Mouse (Mus musculus) v-Abl transformed pro-B cells (cell line): ENCODE data around the gene Siae.

Experiments used
- in situ Hi-C, 2 experiments: fragments of 400-800 bp; cut with MboI; formaldehyde crosslinking; loops; one replicate each; pipeline ENCODE4 v1.15.1; 2025; ENCODE audit not compliant: unreplicated experiment in 2 of 2

The Siae gene

DNA sequence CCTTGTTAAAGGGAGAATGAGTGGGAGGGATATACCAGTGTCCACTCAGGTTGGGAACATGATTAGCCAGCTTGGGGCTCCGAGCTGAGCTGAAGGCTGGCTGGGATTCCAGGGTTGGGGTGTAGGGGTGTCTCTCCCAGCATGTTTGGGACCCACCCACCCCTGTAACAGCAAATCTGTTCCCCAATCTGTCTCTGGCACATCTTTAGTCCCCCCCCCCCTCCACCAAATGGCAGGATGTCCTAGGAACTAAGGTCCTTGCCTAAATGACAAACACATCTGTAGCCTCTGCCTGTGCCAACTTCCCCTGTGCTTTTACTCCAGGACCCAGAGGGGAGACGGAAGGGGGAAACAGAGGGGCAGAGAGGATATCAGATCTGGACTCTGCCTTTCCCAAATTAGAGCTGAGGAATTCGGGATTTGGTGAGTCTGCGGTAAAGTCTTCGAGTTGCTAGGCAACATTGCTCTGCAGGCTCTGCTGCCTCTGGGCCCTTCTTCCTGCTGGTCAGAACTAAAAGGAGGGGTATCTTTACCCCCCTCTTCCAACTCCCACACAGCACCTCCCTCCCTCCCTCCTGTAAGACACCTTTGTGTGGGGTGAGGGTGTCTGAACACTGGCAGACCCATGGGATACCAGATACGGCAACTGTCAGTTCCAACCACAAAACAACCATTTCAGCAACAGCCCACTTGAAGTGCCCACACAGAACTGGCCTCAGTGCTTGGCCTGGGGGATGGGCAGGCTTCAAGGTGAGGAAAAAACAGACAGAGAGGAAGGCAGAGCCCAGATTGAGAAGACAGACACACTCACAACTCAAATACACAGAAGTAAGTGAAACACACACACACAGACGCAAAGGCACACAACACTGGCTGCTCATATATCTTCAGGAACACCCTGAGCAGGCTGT, at the start of gene Siae:
Gene Siae (plus strand): TSS at position 861 of the 911 bp plus-strand sequence.
- in situ Hi-C loops: no loop called here

DNA sequence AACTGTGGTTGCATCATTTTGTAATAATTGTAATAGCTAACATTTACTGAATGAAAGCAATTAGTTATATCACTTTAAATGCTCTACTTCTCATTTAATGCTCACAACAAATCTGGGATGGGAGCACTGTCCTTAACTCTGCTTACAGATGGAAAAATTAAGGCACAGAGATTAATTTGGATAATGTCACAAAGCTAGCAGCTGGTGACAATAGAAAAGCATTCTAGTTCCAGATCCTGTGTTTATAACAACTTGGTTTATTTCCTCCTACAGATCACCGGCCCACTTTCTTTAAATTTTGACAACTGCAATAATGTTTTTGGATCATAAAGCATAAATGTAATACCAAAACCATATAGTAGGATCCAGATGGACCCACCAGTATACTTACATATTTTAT, 49.5 kb upstream of the Siae start:
- in situ Hi-C loops: no loop called here

DNA sequence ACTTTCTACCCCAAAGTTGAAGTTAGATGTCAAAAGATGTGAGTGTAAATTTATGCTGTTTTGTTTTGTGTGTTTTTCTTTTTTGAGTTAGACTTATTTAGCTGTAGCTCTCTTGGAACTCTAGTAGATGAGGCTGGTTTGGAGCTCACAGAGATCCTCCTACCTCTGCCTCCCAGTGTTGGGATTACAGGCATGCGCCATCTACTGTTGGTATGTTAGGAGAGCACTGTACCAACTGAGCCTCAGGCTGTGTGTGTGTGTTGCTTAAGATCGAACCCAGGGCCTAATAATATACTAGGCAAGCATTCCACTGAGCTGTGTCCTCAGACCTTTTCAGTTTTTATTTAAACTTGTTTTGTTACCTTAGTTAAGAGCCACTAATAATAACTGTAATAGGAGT, 43.4 kb upstream of the Siae start:
- in situ Hi-C loops: no loop called here

DNA sequence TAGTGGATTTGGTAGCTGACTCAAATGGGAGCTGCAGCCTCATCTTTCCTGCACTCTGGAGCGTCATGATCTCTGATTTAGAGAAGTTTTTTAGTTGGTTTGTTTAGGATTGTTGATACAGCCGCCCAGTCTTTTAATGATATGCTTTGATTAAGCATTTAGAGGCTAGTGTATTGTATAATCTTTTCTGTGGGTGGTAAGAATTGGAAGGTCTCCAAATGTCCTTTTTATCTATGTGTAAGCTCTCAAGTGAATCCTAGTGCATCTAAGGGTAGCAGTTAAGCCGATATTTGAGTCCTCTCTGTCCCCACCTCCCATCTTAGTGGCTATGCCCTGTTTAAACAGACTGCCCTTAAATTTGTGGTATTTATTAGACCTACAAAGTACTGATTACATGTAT, 41.0 kb upstream of the Siae start:
- in situ Hi-C loops: no loop called here

DNA sequence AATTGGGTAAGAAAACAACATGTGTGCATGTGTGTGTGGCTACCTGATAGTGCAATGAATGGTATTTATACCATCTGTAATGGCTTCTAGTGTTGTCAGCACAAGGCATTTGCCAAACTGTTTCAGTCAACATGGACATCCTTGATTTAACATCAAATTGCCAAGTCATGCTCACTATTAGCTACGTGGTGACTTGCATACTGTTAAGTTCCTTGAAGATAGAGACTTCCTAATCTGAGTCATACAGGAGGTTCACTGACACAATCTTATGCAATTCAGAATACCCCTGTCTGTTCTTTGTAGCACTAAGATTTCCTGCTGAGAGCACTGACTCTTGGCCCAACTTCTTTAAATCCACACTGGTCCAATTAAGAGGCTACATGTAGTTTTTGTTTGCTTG, 38.0 kb upstream of the Siae start:
- in situ Hi-C loops: no loop called here

DNA sequence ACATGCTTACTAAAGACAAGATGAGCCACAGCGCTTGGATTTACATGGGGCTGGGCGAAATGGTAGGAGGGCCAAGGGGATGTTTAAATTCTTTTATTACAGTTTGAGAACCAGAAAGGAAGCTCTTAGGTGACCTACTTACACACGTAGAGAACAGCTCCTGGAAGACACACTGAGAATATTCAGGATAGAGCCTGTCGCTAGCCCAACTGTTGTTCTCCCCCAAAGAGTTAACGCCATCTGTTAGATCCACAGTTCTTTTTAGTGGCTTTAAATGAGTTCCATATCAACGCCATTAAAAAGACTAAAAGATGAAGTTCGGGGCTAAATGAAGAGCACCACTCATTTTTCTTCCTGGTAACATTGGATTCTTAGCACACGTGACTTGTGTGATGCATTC, 36.5 kb upstream of the Siae start:
- in situ Hi-C loops: no loop called here

DNA sequence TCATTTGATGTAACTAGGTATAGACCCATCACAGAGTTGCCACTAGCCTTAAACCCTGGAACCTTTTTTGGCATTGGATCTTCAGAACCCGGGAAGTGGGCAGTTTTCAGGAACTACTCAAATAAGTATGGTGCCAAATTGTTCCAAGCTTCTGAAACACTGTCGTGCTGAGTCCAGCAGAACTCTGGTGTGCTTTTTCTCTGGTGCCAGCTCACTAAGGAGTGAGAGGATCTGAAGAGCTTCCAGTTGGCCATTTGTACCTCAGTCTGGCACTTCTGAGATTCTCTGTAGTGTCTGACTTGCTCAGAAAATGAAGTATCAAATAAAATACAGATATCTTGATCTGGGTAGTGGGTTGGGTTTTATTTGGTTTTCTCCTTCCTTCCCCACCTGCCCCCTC, 35.5 kb upstream of the Siae start:
- in situ Hi-C loops: no loop called here

DNA sequence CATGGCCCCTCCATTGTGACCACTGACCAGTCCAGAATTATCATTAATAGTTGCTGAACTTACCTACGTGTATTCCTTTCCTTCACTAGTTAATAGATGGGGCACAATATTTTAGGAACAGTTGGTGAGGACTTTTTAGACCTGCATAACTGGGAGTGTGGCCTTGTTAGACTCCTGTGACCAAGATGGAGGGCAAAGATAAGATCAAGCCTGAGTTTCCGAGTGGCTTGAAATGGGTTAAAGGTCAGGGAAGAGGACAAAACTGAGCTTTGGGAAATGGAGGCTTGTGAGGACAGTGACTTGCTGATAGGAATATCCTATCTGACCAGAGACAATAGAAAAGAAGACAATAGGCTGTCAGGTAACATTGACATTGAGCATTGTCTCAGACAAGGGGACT, 30.0 kb upstream of the Siae start:
- in situ Hi-C loops: no loop called here

DNA sequence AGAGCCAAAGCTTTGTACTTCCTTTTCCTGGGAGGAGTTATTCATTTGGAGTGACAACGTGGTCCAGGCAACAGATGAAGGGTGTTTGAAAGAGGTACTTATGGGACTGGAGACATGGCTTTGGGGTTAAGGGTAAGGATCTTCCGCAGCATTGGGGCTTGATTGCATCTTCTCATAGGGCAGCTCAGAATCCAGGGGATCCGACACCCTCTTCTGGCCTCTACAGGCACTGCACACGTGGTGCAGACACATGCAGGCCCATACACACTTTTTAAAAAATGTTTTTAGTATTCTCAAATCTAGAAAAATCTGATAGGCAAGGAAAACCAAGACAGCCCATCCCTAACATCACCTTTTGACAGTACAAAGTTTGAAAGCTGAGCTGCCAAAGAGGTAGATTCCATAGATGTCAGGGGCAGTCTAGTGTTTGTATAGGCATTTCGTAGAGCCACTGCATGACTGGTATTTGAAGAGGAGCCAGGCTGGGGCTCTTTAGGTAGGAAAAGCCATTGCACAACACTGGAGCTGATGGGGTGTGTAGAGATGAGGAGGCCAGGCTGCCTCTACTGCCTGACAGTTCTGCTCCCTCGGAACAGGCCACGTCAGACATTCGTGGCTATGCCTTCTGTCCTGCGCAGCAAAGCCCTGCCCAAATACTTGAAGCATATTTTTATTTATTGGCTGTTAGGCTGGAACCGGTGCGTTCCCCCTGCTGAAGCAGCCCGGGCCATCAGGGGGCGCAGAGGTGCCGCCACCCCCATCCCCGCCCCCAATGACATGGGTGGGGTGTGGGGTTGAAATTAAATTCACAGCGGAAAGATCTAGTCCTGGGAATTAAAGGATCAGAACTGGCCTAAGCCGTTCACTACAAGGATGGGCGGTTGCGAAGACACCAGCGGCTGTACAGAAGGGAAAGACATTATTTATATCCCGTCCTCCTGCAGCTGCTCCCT, 28.8 kb upstream of the Siae start:
- in situ Hi-C loops: no loop called here

DNA sequence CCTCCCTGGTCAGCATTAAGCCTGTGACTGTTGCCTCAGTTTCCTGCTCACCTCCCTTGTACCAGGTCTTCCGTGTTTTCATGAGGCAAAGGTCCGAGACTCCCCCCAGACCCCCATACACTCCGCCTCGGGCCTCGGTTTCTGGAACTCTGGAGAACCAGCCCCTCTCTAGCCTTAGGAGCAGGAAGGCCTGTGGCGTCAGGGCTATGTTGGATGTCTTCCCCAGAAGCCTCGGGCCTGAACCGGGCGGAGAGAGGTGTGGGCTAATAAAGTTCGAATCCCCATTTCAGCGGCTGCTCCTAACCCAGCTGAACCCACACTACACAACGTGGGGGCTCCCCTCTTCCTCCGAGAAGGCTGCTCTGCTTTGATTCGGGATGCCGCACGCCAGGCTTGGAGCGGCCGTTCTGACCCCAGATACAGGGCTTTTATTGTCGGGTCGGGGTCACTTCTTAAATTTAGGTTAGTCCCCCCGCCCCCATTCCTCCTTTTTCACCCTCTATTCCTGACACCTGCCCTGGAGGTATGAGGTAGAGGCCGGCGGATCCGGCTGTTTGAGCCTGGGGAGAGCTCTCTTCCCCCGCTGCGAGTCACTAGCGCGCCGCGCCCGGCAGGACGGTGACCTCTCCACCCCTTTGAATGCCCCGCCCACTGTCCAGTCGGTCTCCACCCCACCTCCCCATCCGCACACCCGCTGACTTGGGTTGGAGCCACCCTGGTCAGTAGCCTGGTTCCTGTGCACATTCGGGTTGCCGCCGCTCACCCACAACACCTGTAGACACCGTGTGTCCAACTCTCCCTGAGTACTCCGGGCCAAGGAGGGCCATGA, 27.9 kb upstream of the Siae start, which contains the start of gene Esam:
Gene Esam (plus strand): TSS at position 683 of the 829 bp plus-strand sequence.
- in situ Hi-C loops: no loop called here

DNA sequence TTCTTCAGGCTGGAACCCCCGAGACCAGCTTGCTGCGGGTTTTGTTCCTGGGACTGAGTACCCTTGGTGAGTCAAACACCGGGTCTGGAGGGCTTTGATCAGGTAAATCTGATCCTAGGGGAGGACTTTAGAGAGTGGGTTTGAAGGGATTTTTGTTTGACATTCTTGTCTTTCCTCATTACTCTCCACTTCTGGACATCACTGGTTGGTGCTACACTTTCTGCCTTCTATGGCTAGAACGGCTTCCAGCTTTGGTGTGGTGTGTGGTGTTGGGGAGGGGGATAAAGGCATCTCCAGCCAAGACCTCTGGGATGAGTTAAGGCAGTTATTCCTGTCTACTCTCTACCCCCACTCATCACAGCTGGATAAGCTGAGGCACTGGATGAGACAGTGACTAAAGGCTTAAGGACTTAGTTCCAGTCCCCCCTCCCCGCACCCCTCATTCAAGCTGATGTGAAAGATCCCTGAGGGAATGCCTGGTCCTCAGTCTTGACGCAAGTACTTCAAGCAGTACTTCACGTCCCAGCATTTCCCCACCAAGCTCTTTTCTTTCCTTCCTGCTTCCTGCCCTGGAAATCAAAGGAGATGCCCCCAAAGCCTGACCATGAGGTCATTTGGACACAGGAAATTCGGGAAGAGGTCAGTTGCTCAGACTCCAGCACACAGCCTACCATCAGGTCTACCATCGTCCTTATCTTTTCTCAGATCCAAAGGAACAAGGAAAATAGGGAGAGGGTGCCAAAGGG, 27.1 kb upstream of the Siae start:
- in situ Hi-C loops: no loop called here

DNA sequence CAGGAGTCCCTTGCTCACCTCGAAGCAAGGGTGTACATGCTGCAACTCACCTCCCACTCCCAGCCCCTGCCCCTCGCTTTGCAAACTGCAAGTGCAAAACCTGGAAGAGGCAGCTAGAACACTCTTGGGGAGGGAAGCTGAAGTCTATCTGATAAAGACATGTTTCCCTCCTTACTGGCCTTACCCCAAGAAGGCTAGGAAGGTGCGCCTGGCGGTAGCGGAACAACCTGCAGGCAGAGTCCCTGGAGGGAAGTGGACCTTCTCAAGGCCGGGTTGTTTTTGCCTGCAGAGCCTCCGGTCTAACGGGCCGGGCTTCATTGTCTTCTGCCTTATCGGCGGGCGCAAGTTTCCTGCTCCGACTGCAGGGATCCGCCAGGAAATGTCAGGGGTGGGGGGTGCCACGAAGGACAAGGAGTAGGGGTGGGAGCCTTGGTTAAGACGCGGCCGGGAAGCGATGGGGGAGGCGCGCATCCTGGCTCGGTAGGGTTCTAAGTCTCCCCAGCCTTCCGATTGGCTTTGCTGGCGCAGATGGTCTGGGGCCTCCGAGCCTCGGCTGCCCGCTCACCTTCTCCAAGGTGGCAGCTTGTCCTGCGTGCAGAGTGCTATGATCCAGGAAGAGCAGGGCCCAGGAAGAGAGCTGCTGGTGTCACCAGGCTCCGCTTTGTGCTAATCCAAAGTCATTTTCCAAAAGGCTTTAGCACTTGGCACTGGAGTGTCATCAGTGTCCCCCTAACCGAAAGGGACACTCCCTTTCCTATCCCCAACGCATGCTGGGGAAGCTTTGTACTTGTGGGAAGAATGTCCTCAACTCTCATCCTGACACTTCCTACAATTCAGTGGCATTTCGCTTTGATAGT, 25.2 kb upstream of the Siae start:
- in situ Hi-C loops: no loop called here

DNA sequence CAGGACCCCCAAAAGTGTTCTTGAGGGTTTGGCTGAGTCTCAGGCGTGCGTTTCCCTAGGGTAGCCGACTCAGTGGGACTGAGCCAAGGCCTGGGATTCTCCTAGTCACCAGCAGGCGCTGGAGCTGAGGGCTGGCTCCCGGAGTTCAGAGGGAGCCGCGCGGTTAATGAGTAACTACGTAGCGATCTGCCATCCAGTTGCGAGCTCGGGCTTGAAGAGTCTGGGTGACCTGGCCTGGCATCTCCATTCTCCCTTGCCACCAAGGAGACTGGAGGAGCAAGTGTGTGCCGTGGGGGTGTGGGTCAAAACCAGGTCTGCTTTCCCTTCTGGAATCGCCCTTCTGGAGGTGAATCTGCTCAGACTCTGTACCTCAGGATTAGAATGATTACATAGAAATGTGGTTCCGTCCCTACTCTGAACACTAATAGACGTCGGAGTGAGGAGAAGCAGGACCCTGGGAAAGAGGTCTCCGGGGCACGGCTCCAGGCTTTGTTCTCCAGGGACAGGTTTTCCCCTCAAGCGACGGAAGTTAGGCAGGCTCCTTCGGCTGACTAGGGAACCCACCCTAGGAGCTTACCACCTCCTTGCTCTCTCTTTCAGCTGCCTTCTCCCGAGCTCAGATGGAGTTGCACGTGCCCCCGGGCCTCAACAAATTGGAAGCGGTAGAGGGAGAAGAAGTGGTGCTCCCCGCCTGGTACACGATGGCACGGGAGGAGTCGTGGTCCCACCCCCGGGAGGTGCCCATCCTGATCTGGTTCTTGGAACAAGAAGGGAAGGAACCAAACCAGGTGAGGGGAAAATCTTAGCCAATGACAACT, 24.4 kb upstream of the Siae start:
- in situ Hi-C loops: no loop called here

DNA sequence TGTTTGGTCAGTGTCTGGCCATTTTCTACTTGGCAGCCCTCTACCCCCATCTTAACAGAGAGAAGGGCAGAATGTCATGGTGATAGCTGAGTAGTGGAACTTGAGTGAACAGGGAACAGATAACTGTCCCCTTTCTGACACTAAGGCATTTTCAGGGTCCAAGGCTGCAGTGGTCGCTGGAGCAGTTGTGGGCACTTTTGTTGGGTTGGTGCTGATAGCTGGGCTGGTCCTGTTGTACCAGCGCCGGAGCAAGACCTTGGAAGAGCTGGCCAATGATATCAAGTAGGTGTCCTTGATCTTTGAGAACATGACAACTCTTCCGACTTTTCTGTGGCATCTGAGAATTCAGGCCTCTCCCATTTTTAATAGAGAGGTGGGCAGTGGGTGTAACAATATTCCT, 18.6 kb upstream of the Siae start:
- in situ Hi-C loops: no loop called here

DNA sequence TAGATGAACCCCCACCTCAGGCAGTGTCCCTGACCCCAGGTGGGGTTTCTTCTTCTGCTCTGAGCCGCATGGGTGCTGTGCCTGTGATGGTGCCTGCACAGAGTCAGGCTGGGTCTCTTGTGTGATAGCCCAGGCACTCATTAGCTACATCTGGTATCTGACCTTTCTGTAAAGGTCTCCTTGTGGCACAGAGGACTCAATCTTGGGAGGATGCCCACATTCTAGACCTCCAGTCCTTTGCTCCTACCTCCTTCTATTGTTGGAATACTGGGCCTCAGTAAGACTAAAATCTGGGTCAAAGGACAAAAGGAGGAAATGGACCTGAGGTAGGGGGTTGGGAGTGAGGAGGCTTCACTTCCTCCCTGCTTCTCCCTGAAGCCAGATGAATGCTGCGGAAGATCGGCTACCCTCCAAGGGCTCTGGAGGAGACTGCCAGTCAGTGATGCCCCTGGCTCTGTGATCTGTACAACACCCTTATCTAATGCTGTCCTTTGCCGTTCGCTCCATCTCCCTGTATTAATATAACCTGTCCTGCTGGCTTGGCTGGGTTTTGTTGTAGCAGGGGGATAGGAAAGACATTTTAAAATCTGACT, 17.7 kb upstream of the Siae start:
- in situ Hi-C loops: no loop called here

DNA sequence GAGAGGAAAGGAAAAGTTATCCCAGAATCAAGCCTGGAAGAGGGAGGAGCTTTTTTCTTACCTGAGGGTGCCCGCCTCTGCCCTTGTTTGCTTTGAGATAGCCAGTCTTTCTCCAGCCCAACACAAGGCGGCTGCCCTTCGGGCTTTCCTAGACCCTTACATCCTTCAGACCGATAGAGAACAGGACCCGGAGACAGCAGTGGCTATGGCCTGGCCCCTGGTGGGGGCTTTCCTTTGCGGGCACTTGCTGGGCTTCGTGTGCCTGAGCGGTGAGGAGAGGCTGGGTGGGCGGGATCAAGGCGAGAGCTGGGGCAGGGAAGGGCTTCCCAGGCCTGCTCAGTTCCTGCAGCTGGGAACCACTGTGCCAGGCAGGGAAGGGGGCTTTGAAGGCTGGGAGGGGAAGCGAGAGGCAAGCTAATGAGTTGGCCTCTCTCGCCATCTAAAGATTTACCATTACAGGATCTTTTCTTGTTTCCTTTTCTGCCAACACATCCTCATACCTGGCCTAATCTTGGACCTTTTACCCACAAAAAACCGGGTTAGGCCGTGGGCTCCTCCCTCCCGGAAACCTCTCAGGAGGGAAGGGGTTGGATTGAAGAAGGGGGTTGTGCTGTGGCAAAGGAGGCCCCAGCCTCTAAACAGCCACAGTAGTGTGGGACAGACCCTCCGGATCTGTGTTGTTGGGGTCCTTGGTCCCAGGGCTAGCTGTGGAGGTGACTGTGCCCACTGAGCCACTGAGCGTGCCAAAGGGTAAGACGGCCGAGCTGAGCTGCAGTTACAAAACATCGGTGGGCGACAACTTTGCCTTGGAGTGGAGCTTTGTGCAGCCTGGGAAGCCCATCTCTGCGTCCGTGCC, 16.1 kb upstream of the Siae start, which contains the start of gene Vsig2:
Gene Vsig2 (plus strand): TSS at position 86 of the 856 bp plus-strand sequence.
- in situ Hi-C loops: loop anchor here in 1 of 2 experiments (10.0 kb wide), 2 partner anchors 75 kb away; partner anchors contain the start of gene Spa17
